Mouse (Mus musculus): Measurements from ENCODE around the gene Cklf.
"Not testable (repeated sequence)": the region's sequence is repeated elsewhere in the genome, so short reads cannot be mapped to it uniquely, and the experiment has no call there.

Cklf gene

DNA sequence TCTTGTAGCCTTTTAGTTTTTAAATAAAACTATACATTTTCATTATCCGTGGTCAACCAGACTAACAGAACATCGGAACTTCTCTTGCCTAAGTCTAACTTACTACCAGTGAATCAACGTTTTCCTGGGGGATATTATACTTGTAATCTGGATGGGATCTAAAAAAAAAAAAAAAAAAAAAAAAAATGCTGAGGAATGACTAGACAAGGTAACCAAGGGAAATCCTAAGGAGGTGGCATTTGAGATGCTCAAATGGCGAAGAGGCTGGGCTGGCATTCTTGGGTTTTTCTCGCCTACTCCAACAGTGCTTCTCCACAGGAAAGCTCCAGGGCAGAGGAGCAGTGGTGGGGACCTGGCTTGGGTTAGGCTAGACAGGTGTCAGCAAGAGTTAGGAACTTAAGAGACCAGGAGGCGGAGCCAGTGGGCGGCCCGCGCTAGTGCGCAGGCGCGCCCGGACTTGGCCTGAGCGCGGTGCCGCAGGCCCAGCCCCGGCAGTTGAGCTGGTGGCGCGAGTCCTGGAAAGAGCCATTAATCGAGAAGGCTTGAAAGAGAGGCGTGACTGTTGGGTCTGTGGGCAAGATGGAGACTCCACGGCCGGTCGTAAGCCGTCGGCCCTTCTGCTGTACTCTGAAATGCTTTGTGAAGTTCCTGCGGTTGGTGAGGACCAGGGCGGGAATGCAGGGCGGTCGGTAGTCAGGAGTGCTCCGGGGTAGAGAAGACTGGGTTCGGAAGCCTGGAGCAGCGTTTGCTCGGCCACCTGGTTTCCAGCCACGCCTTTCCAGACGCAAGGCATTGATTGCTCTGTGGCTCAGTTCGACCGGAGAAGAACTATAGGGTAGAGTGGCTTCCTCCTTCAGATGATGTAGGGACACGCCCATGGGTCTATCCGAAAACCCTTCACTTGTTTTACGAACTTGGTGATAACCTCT is at the start of gene Cklf:
Cklf (plus strand) TSS at position 423 of the 929 bp plus-strand sequence.
- peak; percentile 76 for DNase-seq

DNA sequence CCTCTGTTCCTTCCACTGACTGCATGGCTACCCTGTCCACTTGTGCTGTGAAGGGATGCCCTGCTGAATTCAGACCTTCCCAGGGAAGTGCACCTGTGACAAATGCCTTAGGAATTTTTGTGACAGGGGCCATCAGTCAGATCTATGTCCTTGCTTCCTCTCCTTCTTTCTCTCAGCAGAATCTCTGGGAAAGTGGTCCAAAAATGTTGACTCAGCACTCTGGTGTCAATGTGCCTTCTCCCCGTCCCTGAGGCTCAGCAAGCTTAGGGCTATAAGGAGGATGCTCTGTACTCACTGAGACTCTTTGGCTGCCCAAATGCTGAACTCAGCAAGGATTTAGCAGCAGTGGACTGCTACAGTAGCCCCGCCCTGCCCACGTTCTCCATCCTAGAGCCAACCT is 49.0 kb upstream of the Cklf start:
- no peak for DNase-seq

DNA sequence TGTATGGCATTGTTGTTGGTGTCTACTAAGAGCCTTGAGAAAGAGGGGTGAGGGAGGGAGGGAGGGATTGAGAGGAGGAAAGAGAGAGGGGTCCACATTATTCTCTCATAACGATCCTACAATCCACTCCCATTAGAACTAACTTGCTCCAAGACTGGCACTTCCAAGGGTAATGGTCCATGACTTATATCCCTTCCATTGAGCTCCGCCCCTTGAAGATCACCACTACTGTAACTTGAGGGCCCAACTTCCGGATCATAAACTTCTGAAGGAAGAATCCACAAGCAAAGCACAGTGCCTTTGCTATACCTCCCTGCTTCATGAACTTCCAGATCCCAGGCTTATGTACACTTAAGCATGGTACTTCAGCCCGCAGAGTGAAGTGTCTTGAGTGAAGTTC is 48.3 kb upstream of the Cklf start:
- no peak for DNase-seq

DNA sequence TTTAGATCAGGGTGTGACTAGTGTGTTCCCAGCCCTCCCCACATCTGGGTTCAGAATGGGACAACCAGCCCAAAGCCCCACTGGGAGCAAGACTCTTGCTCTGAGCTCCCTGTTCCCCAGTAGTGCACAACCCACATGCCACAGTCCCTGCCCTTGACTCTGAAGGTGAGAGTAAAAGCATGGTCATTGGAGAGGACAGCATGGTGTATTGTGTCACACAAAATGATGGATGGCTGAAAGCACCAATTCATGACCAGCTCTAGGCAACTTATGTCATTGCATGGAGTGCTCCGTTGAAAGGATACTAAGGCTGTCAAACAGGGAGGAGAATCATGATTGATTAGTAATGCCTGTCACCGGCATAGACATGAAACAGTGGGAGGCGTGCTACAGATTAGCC is 45.4 kb upstream of the Cklf start:
- DNase-seq: no peak

DNA sequence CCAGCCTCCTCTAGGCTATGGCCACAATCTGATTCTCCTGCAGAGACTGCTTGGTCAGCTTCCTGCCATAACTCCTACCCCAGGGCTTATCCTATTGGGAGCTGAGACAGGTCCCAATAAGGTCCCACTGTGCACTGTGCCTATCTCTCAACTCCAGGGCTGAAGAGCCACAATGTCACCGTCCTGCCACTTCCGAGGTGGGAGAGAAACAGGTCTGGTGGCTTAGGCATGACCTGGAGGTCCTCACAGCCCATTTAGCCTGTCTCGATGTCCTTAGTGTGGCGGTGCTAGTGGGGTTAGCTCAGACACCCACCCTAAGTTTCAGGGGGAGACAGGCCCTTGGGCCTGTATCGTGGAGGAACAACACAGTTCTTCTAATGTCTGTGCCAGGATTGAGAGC is 33.1 kb upstream of the Cklf start:
- no peak for DNase-seq

DNA sequence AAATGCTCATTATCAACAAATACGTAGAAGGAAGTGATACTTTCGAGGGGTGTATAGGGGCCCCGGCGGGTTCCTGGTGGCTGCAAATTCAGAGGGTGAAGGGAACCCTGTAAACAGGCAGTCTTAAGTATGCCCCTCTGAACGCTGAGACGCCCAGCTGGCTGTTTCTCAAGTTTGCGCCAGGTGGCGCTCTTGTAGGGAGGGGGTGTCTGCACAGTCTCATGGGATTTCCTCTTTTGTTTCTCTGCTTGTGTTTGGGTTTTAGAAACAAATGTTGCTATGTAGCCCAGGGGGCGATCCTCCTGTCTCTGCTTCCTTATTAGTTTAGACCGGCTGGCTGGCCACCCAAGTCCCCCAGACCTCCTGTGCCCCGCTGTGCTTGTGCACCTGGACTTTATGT is 31.6 kb upstream of the Cklf start:
- no peak for DNase-seq

DNA sequence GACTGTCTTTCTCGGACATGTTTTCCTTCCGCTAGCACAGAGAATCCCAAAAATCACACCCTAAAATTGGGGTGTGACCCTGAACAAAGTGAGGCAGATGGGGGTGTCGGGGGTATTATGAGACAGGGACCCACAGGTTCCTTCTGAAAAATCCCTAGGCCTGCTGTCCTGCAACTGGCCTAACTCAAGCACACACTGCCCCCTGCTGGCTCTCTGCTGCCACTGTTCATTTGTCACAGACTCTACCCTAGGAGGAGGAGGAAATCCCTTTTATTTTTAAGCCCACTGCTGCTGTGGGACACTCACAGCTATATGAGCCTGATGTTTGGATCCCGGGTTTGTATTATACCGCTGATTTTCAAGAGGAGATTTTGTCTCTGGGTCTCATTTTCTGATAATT is 30.9 kb upstream of the Cklf start:
- peak; percentile 52 for DNase-seq

DNA sequence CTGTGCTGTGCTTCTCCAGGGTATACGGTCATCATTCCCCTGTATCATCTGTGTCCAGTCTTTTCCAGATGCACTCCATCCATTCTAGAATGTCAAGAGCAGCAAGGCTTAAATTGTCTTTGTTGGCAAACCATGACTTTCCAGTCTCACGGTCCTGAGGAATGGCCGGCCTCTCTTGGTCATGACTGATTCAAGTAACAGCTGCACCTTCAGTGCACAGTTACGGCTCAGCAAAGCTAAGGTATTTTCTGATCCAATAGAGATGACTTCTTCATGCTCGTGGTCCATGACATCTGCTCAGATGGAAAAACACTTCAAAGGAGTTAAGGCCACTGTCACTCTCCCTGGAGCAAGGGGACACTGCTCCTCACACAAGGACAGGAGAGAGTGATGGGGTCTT is 23.6 kb upstream of the Cklf start:
- DNase-seq: no peak

DNA sequence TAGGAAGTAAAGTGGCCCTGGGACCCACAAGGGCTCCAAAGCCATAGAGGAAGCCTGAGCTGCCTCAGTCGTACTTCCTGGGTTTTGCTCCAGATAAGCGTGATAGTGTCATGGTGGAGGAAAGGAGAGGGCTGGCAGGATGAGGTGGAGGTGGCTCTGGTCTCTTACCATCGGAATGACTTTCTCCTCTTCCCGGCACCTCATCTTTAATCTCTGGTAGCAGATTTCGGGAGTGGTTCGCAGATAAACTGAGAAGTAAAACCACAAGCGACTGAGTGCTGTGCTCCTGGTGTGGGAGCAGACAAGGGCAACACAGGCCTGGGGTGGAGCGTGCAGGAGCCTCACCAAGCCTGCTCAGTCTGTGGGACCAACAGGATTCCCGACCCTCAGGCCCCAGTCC is 20.3 kb upstream of the Cklf start:
- DNase-seq: no peak

DNA sequence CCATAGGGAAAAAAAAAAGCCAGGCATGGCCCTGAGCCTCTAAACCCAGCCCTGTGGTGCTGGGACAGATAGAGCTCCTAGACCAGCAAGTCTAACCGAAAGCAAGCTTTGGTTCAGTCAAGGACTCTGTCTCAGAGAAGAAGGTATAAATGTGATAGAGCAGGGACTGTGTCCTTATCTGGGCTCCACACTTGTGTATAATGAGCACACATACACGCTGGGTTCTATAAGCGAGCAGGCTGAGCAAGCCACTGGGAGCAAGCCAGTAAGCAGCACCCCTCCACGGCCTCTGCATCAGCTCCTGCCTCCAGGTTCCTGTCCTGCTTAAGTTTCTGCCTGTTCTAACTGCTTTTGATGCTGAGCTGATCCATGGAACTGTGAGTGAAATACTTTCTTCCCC is 18.6 kb upstream of the Cklf start:
- DNase-seq: no peak

DNA sequence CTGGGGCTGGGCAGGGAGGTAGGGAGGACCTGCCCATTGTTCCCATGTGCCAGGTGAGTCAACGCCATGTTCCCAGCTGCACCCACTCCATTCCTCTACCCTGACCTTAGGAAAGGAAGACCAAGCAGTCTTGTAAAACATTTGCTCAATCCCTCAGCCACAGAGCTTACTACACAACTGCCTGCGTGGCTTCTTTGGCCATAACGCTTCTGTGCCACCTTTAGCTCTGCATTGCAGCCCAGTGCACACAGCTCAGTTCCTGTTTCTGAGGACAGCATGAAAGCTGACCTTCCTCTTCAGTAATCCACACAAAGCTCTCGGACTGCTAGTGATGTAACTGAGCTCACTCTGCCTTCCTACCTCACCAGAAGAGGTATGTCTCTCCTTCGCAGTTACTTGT is 17.7 kb upstream of the Cklf start:
- no peak for DNase-seq

DNA sequence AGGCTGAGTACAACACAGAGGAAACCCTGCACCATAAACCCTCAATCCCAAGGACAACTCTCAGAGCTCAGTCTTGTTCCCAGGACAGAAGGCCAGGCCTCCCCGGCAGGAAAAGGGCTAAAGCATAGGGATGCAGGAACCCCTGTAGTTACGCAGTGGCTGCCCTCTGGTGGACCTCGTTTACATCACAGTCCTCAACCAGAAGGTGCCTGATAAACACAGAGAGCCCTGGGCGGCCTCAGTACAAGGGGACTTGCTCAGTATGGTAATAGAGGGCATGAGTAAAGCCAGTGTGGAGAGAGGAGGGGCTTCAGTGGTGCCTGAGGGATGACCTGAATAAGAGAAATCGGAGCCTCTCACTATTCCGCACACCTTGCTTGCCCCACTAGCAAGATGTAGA is 16.1 kb upstream of the Cklf start:
- DNase-seq: no peak

DNA sequence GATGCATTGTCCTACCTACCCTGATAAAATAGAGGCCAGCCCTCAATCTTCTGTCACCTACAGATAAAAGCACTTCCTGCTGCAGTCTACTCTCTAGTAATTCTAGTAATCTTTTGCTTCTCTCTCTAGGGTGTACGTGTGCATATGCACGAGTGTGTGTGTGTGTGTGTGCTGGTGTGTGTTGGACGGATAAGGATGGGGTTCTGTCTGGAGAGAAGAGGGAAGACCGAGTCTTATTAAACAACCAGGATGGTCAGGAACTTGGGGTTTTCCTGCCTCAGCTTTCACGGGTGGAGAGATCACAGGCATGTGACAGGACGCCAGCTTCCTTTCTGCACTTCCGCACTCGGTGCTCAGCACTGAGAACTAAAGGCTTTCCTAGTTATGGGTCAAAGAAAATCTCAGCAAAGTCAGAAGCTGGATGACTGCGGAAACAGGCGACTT is 11.2 kb upstream of the Cklf start:
- DNase-seq: no peak

DNA sequence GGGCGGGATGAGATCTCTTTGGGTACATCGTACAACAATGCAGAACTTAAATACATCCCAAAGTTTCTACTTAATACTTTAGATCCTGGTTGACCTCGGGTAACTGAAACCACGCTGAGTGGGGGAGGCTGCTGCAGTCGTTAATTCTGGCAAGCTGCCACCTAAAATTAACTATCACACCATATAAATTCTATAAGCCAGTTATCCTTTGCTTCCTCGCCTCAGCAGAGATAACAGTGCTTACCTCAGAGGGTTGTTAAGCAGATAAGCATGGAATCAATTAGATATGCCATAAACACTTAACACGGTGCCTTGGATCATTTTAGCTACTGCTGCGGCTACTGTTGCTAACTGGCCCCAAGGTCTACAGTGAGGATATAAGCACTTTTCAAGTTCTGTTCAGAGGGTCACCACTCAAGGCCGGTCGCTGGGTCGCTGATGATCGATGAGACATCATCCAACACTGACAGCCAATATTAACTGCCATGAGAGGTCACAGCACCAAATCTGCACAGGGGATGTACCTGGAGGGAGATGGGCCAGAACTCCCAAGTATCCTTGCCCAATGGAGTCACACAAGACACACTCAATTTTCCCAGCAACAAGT is 8.5 kb upstream of the Cklf start:
- DNase-seq: no peak

DNA sequence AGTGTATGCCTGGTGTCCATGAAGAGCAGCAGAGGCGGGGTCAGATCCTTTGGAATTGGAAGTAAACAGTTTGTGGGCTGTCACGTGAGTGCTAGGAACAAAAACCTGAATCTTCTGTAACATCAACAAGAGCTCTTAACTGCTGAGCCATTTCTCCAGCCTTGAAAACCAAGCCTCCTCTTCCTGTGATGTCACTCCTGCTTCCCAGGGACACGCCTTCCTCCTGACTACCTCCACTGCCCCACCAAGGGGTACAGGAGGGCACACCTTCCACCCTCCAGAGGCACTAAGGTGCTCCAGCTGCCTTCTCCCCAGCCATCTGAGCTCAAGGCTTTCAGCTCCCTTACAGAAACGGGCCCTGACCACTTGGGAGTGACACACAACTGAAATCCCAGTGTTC is 4.0 kb upstream of the Cklf start:
- no peak for DNase-seq

DNA sequence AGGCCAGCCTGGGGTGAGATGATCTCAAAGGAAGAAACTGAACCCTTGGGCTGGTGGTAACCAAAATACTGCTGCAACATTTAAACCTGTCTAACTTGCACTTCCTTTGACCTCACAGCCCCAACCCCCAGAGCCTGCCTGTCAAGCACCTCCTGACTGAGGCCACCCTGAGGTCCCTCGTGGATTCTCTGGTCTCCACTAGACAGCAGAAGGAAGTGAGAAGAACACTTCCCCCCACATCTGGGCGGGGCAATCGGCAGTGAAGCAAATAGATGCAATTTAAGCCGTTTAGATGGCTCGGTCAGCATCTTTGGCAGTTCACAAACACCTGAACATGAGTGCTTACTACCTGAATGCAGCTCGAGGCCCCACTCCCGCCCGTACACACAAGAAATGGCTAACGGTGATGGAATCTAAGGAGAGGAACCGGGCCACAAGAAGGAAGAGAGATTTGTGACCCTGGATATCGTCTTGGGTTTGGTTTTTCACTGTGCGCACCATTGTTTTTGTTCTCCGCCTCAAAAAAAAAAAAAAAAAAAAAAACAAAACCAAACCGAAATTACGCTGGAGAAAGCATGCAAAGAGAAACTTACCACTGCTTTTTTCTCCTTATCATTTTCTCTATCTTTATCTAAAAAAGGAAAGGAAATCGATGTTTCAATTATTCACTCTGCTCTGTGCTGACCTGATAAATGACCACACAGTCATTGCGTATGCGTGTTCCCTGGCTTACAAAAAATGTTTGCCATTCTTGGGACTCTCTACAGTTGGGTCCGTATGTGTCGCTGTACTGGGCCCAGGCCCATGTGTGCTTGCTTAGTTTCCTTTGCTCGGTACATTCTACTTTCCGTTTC is 3.4 kb upstream of the Cklf start:
- no peak for DNase-seq

DNA sequence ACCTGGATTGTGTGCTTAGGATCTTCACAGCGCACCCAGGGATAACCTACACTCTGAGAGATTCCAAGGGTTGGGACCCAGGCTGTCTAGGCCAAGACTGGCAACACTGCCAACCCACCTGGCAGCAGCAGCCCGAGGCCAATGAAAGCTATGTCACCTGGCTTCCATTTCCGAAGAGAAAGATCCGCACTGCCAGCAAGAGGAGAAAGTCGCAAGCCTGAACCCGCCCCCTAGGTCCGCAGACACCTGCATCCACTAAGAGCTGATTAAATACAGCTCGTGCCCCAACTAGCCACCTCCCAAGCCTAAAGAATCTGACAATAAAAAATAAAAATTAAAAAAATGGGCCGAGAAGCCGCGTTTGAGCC is 2.8 kb upstream of the Cklf start:
- DNase-seq: peak; percentile 41

DNA sequence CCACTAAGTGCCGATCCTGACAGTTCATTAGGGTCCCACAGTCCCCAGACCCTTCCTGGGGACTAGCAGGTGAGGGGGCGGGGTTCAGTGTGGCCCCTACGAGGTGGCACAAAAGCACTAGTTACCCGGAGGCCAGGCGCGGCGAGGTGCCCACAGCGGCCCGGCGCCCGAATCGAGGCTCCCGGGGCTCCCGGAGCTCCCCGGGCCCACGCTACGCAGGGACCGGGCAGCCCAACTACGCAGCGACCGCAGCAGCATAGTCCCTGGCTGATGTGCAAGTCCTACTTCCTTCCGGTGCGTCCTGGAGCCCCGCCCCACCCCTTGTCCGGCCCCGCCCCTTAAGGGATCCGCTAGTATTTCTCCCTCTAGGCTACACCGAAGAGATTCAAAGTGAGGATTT is 2.4 kb upstream of the Cklf start, which contains the start of gene Tk2:
Tk2 (minus strand) TSS at position 283 of the 400 bp plus-strand sequence.
- DNase-seq: peak; percentile 58

DNA sequence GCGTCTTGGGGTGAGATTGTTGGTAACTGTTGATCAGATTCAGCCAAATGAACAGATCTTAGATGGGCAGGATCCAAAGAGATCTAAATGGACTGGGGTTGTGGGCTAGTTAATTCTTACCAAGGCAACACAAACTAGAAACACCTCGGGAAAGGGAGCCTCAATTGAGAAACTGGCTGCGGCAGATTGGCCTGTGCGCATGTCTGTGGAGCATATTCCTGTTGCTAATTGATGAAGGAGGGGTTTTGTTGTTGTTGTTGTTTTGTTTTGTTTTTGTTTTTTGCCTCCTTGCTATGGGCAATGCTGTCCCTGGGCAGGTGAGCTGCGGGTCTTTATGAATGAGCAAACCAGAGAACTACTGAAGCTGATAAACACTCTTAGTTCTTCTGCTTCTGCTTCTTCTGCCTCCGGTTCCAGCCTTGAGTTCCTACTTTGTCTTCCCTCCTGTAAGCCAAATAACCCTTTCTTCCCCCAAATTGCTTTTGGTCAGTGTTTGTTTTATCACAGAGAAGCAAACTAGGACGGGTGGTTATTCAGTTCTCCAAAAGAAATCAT is 1.1 kb upstream of the Cklf start:
- no peak for DNase-seq

DNA sequence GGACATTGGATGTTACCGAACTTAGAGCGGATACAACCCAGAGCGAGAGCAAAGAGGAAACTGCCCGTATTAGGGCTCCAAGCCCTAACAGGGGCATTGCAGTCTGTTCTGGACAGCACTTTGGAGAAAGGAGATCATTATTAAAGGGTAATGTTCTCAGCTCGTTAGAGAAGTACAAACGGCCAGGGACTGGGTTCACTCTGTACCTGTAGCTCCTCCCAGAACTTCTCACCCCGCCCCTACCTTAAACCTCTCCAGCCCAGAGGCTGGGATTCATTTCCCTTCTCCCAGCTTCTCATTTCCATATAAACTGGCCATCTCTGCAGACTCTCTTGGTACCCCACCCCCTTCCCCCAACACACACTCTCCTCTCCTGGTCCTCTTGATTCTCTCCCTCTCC is 800 bp downstream of the Cklf start:
- no peak for DNase-seq

DNA sequence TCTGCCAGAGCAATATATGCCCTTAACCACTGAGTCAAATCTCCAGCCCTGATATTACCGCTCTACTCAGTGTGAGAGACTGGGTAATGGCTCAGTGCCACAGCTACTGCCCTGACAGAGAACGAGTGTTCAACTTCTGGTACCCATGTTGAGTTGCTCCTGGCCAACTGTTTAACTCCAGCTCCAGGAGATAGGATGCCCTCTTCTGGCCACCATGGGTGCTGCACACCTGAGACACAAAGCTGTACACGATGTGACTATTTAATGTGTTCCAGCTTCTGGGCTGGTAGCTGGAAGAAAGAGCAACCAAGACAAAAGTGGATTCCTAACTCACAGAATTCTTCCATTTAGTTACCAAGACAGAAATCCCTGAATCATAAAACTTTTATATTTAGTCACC is 2.4 kb downstream of the Cklf start:
- no peak for DNase-seq

DNA sequence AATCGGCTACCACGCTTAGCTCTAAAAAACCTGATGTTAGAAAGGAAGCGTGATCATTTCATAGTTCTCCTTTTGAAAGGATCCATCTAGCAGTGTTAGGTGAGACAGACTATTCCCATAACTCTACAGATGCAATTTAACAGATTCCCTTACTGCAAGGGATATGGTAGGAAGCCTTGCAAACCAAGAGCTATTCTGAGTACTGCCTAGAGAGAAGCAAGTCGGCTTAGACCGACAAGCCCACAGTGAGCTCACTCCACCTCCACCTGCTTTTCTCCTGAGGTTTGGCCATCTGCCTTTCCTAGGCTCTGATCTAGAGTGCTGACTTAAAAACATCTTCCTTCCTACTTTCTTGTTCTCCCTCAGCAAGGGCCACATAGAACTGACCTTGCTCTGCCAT is 11.1 kb downstream of the Cklf start:
- DNase-seq: not testable (repeated sequence)

DNA sequence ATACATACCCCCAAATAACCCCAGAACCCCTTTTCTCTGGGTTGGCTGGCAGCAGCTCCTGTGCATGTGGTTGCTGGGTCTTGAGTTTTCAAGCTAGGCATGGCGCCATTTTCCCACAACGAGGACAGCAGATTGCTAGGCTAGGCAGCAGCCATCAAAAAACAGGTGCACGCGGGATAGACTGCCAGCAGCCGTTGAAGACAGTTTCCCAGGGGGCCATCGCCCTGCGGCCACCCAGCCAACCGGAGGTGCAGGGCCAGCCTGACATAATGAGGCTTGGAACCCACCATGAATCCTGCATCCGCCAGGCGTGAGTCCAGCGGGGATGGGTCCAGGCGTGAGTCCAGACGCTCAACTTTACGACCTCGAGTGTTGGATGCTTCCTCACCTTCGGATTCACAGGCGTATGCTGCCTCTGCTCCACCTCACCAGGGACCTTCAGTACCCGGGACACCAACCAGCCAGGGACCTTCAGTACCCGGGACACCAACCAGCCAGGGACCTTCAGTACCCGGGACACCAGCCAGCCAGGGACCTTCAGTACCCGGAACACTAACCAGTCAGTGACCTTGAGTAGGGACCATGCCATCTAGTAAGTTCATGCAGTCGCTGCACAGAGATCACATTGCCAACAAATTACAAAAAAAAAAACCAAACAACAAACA is 13.7 kb downstream of the Cklf start:
- not testable (repeated sequence) for DNase-seq

Data from cerebellum, adult 9-10 months (tissue).